Mouse (Mus musculus) CH12F3 (cell line): Measurements from ENCODE around the gene Zfpm1.

ENCODE experiments used
- in situ Hi-C: fragments of 300-500 bp; cut with MboI; formaldehyde crosslinking; loops from 2 replicates; pipeline ENCODE4 v1.14.3; 2020; ENCODE audit warnings: low sequenced_read_pairs

The Zfpm1 gene

DNA sequence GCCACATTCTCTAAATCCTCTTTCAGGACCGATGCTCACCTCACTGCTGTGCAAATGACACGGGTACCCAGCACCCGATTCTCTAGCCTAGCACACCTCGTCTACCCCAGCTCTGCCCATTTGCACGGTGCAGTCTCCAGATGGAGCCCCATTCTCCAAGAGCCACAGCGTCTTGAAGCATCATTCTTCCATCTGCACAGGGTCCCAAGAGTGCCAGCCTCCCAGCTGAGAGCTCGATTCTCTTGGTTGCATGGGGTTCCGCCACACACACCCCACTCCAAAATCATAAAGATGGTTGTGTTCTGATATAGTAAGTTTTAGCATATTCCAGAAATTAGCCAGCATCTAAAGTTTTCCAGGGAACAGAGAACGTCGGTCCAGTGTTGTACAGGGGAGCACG is 61.4 kb downstream of the Zfpm1 start:
- in situ Hi-C loops, result no loop called here

DNA sequence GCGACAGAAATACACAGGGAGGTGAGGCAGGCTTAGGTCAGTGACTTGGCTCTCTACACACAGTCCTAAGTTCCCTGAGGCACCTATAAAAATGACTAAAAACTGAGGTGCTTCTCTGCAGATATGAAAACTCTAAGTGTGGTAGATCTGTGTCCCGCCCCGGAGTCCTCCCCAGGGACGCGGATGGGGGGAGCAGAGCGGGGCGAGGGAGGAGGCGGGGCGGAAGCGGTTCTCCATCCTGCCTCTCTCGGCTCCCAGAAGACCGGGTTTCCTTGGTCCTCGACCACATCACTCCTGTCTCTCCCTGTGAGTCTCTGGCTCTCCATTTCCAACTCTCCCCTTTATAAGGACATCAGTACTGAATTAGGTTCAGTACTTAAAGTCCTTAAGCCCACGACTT is 61.8 kb downstream of the Zfpm1 start:
- in situ Hi-C loops, result no loop called here

DNA sequence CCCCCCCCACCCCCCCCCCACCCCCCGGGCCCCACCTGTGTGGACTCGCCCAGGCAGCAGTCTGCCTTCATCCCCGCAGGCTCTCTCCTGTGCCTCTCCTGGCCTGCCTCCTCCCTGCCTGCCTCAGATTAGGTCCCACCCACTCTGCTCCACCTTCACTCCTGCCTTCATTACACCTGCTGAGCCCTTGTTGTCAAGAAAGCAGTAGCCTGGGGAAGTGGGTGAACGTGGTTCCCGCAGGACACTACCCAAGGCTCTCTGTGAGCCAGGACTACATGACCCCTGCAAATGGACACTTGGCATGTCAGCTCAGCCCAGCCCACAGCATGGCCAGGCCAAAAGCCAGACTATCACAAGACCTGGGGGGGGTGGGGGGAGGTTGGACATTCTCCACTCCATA is 62.3 kb downstream of the Zfpm1 start:
- in situ Hi-C loops, result no loop called here

DNA sequence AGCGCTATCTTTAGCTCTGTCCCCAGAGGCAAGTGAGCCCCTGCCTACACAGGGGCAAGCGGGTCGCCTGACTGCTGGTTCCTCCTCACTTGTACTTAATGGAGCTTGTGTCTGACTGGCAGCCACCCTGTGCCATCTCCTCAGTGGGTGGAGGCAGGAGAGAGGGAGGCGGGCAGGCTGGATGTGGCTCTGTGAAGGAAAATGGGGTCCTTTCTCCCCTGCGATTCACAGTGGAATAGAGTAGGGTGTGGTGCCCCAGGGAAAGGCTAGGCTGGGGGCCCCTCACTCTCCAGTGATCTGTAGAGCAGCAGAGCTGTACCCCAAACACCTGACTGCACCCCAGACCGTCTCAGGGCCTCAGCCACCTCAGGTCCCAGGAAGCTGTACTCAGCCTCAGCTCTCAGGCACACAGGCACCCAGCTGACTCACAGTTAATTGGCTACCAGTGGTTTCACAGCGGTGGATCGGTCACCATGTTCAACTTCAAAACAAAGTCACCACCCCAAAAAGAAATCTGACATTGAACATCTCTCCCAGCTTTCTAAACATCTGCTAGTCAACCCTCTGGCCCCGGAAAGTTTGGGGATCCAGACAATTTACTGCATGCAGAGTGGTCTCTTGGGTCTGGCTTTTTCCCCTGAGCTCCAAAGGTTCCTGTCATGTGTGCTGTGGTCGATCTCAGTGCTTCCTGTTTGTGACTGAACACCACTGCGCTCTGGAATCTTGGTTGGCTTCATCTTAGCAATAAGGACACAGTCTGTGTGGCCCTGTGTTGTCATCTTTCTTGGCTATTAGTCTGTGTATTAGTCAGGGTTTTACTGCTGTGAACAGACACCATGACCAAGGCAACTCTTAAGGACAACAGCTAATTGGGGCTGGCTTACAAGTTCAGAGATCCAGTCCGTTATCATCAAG is 63.5 kb downstream of the Zfpm1 start:
- in situ Hi-C loops, result no loop called here

DNA sequence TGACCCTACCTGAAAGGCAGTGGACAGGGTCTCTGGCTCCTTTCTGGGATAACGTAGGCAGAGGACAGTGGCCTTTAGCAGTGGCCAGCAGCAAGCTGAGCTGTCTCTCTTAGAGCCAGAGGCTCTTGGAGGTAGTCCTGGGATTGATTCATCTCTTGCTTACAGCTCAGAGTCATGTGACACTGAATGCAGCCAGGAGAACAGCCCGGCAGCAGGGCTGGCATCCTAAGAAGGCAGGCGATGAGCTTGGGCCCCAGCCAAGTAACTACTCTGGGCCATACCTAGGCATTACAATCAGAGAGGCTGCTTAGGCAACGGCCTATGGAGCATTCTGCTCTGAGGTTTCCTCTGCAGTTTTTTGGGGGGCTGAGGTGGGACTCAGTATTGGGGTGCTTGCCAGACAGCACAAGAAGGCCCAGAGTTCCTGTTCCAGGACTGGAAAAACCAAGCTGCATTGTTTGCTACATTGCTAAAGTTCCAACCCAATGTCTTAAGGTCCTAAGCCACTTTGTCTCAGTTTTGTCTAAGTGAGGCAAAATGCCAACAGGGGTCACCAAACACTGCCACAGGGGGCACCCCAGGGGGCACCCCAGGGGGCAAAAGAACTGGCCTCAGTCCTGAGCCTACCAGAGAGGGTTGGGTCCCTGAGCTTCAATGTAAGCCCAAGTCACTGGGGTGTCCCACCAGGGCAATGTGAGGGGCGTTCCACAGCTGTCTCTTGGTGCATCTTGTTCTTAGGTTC is 66.0 kb downstream of the Zfpm1 start:
- in situ Hi-C loops, result no loop called here

DNA sequence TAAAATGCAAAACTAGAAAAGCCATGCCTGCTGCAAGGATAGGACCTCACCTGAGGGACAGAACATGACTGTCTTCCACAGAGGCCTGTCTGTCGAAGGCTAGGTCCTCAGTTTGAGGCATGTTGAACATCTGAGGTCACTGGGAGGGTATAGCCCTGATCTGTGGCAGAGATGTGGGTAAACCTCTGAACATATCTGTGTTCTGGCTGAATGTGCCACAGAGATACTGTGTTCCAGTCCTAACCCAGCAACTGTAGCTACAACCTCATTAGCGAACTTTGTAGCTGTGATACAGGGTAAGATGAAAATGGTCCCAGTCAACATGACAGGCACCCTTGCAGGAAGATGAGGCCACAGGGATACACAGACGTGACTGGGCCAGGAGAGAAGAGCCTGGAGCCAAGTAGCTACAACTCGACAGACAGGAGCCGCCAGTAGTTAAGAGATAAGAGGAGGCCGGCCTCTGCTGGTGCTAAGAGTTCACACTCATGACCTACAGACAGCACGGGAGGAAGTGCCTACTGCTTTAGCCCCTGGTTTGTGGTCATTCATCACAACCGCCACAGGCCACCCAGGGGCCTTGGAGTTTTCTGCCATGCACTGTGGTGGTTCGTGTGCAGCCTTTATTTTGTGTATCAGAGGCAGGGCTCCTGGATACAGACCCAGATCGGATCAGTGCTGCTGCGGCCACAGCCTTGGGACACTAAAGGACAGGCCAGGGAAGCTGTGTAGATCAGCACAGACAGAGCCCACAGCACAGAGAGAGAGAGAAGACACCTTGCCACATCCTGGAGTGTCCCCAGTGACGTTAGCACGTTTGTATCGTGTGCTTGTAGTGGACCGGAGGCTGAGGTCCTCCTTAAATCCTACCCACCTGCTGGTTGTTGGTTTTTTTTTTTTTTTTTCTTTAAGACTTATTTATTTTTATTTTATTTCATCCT is 67.7 kb downstream of the Zfpm1 start:
- in situ Hi-C loops, result no loop called here

DNA sequence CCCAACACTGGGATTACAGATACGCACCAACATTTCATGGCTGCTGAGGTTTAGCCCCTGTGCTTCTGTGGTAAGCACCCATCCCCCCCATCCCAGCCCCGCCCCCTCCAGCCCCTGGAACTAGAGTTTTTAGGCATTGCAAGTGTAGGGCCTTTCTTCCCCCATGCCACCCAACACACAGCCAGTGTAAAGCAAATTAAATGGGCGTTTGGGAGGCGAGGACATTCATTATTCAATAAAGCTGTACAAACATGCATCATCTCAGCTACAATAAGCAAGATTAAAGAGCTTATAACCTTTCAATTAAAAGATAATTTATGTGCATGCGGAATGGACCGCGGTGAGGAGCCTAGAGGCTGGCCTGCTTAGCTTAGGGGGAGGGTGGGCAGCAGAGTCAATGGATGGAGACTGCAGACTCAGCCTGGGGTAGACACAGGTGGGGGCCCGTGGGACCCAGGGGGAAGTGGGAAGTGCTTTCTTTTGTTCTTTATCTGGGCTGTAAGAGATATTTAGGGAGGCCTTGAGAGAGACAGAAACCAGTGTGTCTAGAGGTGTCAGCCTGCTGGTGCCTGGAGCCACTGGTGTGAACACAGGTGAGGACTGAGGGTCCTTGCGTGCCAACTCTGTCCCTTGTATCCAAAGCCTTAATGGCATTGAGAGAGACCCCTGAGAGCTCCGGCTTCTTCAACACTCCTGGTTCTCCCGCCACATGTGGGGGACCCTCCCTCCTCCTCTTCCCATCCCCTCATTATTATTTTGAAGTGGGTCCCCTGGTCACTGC is 68.6 kb downstream of the Zfpm1 start:
- in situ Hi-C loops, result no loop called here

DNA sequence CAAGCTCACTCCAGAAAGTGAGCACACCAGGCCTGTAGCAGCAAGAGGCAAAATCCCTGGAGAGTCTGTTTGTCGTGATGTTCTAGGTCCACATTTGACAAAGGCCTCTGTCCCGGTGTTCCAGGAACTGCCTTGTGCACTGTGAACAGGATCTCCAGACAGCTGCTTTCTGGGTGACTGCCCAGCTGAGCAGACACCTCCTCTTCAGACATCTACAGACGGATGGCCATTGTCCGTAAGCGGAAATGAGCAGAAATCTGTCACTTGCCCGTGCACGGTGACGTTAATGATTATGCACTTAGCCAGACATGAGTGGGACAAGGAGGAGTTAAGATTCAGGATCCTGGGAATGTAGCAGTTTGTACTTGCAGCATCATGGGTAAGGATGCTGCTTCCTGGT is 72.2 kb downstream of the Zfpm1 start:
- in situ Hi-C loops, result no loop called here

DNA sequence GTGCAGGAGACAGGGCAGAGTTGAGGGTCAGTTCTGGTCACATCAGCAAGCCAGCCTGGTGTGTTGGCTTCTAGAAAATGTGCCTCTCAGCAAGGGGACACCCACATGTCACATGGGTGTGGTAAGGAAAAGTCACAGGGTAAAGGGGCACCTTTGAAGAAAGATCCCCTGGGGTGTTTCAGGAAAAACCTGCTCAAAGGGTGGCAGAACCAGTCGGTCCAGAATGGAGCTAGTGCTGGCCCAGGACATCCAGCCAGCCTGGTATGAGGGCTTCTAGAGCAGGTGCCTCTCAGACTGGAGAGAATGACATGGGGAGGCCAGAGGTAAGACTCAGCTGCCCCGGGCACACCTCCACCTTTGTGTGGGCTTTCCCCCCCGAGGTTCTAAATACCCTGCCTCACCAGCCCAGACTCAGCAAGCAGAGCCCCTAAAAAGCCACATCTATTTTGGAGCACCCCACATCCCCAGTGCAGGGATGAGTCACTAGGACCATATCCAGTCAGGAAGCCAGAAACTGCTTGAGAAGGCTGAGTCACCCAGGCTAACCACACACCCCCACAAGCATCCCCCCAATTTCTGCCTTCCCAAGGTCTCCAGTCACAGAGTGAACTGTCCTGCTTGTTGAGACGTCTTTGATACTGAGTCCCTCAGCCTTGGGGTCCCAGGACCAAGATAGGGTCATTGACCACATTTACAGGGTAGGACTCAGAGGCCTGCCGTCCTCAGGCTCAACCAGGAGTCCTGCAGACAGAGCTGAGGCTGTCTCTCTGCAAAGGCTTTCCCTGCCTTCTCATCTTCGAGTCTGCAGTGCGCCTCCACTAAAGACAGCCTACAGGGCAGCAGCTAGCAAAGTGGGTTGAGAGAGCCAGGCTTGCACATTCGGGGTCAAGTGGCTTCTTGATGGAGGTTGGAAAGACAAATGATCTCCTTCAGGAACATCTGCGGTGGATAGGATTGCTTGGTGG is 74.0 kb downstream of the Zfpm1 start:
- in situ Hi-C loops, result no loop called here

DNA sequence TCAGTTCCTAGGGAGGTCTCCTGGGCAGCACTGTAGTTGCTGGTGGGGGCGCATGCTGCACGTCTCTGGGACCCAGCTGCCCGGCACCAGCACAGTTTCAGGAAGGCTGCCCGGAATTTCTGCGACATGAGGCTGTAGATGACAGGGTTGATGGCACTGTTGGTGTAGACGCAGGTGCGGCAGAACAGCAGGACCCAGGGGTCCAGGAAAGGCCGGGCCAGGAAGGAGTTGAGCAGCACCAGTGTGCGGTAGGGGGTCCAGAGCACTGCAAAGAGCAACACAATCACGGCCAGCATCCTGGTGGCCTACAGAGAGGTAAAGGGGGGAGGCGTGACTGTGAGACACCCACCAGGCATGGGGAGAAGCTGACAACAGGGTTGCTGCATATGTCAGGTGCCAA is 75.3 kb downstream of the Zfpm1 start:
- in situ Hi-C loops, result no loop called here

DNA sequence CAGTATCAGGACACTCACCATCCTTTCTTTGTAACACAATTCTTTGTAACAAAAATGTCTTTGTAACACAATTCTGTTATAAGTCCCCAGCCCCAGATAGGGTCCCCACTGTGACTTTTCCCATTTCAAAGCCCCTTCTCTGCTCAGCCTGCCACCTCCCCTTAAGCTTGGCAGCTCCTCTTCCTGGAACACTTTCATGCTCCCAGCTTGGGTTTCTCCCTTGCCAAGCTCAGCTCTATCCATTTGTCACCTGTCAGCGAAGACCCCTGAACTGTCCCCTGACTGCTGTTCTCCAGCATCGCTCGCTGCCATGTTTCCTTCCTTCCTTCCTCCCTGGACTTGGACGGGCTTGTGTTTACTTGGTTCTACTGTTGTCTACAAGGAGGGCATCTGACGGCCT is 75.7 kb downstream of the Zfpm1 start:
- in situ Hi-C loops, result no loop called here

DNA sequence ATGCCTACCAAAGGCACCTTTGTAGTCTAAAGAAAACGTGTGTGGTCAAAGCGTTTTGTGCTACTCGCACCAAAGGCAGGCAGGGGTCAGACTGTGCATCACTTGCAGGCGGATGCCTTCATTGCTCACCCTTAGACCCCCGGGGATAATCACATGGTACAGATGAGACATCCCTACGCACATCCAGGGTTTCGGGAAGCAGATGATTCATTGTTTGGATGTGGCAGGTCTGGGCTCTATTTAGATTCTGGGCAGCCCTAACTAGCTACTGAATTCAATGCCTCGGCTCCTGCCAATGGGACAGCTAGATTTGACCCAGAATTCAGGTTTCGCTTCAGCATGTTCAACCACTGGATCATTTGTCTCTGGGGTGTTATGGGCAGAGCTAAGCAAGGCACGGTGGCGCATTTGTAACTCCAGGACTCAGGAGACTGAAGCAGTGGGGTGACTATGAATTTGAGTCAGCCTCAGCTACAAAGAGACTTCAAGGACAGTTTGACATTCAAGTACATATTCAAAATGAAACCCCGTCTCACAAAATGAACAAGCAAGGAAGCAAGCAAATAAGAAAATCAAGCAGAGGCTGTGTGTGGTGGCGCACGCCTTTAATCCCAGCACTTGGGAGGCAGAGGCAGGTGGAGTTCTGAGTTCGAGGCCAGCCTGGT is 77.3 kb downstream of the Zfpm1 start:
- in situ Hi-C loops, result no loop called here

DNA sequence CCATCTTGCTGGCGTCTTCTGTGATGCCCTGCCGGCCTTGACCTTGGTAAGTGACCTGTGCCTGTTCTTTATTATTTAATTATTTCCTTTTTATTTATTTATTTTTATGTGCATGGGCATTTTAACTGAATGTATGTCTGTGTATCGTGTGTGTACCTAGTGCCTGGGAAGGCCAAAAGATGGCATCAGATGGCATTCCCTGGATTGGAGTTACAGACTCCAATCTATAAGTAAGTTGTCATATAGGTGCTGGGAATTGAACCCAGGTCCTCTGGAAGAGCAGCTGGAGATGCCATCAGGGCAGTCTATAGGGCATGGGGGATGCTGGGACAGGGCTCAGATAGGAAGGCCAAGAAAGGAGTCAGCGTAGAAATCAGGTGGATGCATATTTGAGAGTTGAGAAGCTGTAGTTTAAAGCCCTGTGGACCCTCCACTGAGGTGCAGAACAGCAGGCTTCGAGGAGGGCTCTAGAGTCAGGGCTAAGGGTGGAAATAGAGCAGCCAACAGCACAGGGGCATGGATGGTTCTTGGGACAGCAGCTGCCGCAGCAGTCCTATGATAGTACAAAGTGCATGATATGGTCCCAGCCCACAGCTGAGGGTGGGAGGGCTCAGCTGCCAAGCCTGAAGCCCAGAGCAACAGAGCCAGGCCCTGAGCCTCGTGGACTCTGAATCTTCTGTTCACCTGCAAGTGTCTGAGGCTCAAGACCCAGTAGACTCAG is 78.9 kb downstream of the Zfpm1 start, which contains the start of gene Trhr2:
Gene Trhr2, minus strand, starts transcription at position 51 of the 721 bp plus-strand sequence.
- in situ Hi-C loops, result no loop called here

DNA sequence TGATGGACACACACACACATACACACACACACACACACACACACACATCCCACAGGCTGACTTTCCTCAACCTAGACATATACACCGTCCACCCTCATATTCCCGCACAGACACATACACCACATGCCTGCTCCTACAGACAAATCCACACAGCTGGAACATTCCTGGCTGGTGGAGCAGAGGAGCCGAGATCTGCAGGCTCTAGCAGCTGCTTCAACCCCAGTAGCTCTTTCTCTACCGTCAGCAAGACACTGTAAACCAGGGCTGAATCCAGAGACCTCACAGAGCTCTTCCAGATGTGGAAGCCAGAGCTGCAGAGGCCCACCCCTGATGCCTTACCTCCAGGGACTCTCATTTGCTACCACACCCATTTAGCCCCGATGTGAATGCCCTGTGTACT is 80.3 kb downstream of the Zfpm1 start:
- in situ Hi-C loops, result no loop called here

DNA sequence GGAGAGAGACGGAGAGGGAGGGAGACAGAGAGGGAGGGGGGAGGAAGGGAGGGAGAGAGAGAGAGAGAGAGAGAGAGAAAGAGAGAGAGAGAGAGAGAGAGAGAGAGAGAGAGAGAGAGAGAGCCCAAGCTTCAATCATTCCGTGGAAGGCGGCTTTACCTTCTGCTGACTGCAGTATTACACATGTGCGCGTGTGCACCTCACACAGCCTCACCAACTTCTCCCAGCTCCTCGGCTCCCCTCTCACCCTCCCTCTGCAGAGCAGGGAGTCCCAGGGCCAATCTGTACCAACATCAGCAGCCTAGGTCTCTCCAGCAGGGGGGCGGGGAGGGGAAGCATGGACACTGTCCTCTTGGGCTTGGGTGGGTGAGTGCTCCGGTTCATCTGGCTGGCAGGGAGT is 81.0 kb downstream of the Zfpm1 start:
- in situ Hi-C loops, result no loop called here

DNA sequence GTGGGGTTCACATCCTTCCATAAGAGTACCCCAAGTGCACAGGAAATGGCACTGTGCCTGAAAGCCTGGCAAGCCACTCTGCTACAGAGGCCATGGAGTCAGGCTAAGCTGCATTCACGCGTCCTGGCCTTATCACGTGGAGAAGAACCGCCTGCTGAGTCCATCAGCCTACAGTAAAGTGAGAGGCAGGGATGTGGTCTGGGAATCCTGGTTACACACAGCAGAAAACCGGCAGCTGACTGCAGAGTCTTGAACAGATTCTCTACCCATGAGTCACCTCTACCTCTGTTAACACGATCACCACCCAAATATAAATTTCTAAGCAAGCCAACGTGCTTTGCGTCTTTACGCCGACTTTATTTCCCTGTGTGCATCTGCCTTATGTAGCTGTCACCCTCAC is 86.6 kb downstream of the Zfpm1 start:
- in situ Hi-C loops, result no loop called here

DNA sequence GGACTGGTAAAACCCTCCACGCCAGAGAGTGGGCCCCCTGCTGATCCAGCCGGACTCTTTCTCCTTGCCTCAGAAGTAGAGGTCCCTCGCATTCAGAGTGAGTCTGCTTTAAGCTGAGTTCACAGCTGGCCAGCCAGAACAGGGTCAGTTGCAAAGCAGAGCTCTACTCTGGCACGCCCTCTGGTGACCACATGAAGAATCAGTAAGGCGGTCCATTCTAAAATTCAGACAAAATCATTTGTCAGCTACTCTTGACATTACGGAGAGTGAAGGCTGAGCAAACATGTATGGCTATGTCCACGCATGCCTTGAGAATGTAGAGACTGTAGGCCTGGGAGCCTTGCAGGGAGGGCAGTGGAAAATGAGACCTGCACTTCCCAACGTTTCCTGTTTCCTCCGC is 87.7 kb downstream of the Zfpm1 start:
- in situ Hi-C loops, result no loop called here

DNA sequence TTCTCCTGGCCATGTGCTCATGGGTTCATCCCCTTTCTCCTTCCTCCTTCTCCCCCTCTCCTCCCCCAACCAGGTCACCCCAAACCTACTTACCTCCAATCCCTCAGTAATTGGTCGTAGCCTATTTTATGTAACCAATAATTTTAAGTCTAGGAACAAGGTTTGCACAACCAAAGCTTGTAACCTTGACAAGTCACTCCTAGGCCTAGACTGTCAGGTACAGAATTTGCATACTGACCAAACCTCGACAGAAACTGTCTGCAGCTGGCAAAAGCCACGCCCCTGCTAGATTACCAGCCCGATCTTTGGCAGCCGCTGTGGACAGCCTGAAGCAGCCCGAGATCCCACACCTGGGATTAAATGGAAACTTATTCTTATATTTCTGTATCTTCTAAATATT is 89.8 kb downstream of the Zfpm1 start:
- in situ Hi-C loops, result no loop called here
